Mouse (Mus musculus) CH12.LX (cell line): Measurements from ENCODE around the gene Ube2f. TPM values are rescaled to one million over a fixed set of nuclear protein-coding genes. Genes with fewer than 3 reads are reported as not detected.

Experiments
- DNase-seq: peaks from one replicate; pipeline ENCODE4 v3.0.0-alpha.2; 2013; ENCODE audit errors: extremely low read depth
- H3K27ac ChIP-seq: 2 replicates; pipeline ENCODE4 v1.5.1; 2012; ENCODE audit warnings: low read depth, mild to moderate bottlenecking, control low read depth, moderate library complexity; ENCODE audit not compliant: insufficient read depth
- H3K27me3 ChIP-seq: replicated peaks from 2 replicates; pipeline ENCODE3; 2012; ENCODE audit warnings: inconsistent platforms
- H3K36me3 ChIP-seq, 2 experiments: replicated peaks in 1 of 2; 2 replicates each; pipeline versions ENCODE3 to v1.6.1; 2012; ENCODE audit warnings: inconsistent platforms in 1 of 2, low read length in 1 of 2, mild to moderate bottlenecking in 1 of 2, mixed read lengths in 1 of 2, moderate library complexity in 1 of 2; ENCODE audit not compliant: control insufficient read depth in 1 of 2, insufficient read depth in 1 of 2
- H3K4me1 ChIP-seq, 2 experiments: 2 replicates each; pipeline ENCODE4 v1.6.1; 2012; ENCODE audit warnings: inconsistent platforms in 1 of 2, moderate library complexity in 1 of 2; ENCODE audit not compliant: insufficient read depth in 2 of 2, control insufficient read depth in 1 of 2
- H3K4me2 ChIP-seq: 2 replicates; pipeline ENCODE4 v1.6.1; 2012; ENCODE audit warnings: low read depth, mild to moderate bottlenecking, control low read depth; ENCODE audit not compliant: poor library complexity, insufficient read depth, severe bottlenecking
- H3K4me3 ChIP-seq, 3 experiments: fragments of 150-350 bp in 1 of 3; sonication (generic) in 1 of 3; replicated peaks in 1 of 3; 2 replicates each; pipeline versions ENCODE3 to v1.5.1; 2011 to 2012; ENCODE audit warnings: low read depth in 2 of 3, low read length in 2 of 3, mild to moderate bottlenecking in 2 of 3, moderate library complexity in 2 of 3, control low read depth in 1 of 3, improper control_type of control experiment in 1 of 3, inconsistent platforms in 1 of 3, mixed read lengths in 1 of 3; ENCODE audit not compliant: poor library complexity in 1 of 3
- H3K79me2 ChIP-seq: replicated peaks from 2 replicates; pipeline ENCODE4 v1.6.1; 2012; ENCODE audit warnings: mild to moderate bottlenecking, moderate library complexity; ENCODE audit not compliant: control insufficient read depth, poor library complexity, insufficient read depth, severe bottlenecking; ENCODE audit errors: extremely low read depth
- H3K9ac ChIP-seq: 2 replicates; pipeline ENCODE4 v1.6.1; 2012; ENCODE audit warnings: low read depth, mild to moderate bottlenecking, control low read depth, moderate library complexity; ENCODE audit not compliant: insufficient read depth
- H3K9me3 ChIP-seq: replicated peaks from 2 replicates; pipeline ENCODE3; 2012; ENCODE audit warnings: low read length, inconsistent platforms, mixed read lengths
- BHLHE40 ChIP-seq: IDR thresholded peaks from 2 replicates; pipeline ENCODE4 v1.6.1; 2011; ENCODE audit warnings: mild to moderate bottlenecking, low read depth, low read length, improper control_type of control experiment
- CHD1 ChIP-seq: IDR thresholded peaks from 2 replicates; pipeline ENCODE4 v1.6.1; 2012; ENCODE audit warnings: low read depth, low read length, improper control_type of control experiment, inconsistent platforms
- EP300 ChIP-seq: IDR thresholded peaks from 2 replicates; pipeline ENCODE4 v1.6.1; 2011; ENCODE audit warnings: low read length, improper control_type of control experiment
- MAX ChIP-seq: IDR thresholded peaks from 2 replicates; pipeline ENCODE4 v1.6.1; 2011; ENCODE audit warnings: low read length, improper control_type of control experiment
- MXI1 ChIP-seq: IDR thresholded peaks from 2 replicates; pipeline ENCODE4 v1.6.1; 2011; ENCODE audit warnings: mild to moderate bottlenecking, low read depth, low read length, improper control_type of control experiment
- MYC ChIP-seq: IDR thresholded peaks from 2 replicates; pipeline ENCODE4 v1.6.1; 2011; ENCODE audit warnings: low read depth, mild to moderate bottlenecking, improper control_type of control experiment, low read length
- NRF1 ChIP-seq: IDR thresholded peaks from 2 replicates; pipeline ENCODE4 v1.6.1; 2014; ENCODE audit warnings: low read depth, mild to moderate bottlenecking, inconsistent platforms, low read length, improper control_type of control experiment, moderate library complexity
- RCOR1 ChIP-seq: conservative IDR thresholded peaks from 2 replicates; pipeline ENCODE4 v1.6.1; 2012; ENCODE audit warnings: low read depth, mild to moderate bottlenecking, inconsistent platforms, low read length, improper control_type of control experiment
- TBP ChIP-seq: conservative IDR thresholded peaks from 2 replicates; pipeline ENCODE4 v1.6.1; 2011; ENCODE audit warnings: low read depth, low read length, improper control_type of control experiment
- TCF12 ChIP-seq: IDR thresholded peaks from 2 replicates; pipeline ENCODE4 v1.6.1; 2014; ENCODE audit warnings: low read depth, mild to moderate bottlenecking, inconsistent platforms, low read length, improper control_type of control experiment
- USF1 ChIP-seq: IDR thresholded peaks from 2 replicates; pipeline ENCODE4 v1.6.1; 2014; ENCODE audit warnings: low read depth, mild to moderate bottlenecking, inconsistent platforms, low read length, improper control_type of control experiment
- USF2 ChIP-seq: conservative IDR thresholded peaks from 2 replicates; pipeline ENCODE4 v1.6.1; 2011; ENCODE audit warnings: low read depth, low read length, improper control_type of control experiment
- ZKSCAN1 ChIP-seq: IDR thresholded peaks from 2 replicates; pipeline ENCODE4 v1.6.1; 2012; ENCODE audit warnings: low read depth, inconsistent platforms, low read length, improper control_type of control experiment, borderline replicate concordance
- ZMIZ1 ChIP-seq: IDR thresholded peaks from 2 replicates; pipeline ENCODE4 v1.6.1; 2012; ENCODE audit warnings: low read depth, mild to moderate bottlenecking, inconsistent platforms, low read length, improper control_type of control experiment
- dilution Hi-C: fragments of 300-500 bp; cut with MboI; formaldehyde crosslinking; loops from 2 replicates; pipeline ENCODE4 v1.14.3; 2020; ENCODE audit warnings: low sequenced_read_pairs; ENCODE audit not compliant: extremely low pct_unique_long_range_greater_than_20kb, extremely low pct_ligation_motif_present
- in situ Hi-C: fragments of 300-500 bp; cut with MboI; formaldehyde crosslinking; loops from 3 replicates; pipeline ENCODE4 v1.14.3; 2019; ENCODE audit warnings: low sequenced_read_pairs, low pct_ligation_motif_present, low pct_unique_long_range_greater_than_20kb, mixed read lengths
- polyA plus RNA-seq: library from polyadenylated mRNA; unstranded; fragments of >175 nt; gene quantifications from 2 replicates; pipeline ENCODE4 v1.2.1, GENCODE M21; 2012; ENCODE audit warnings: low read depth; ENCODE audit not compliant: insufficient read length
- total RNA-seq, 2 experiments: library from RNA; depleted of rRNA; stranded (reverse); fragments of 300-350 nt in 1 of 2; fragments of >200 nt in 1 of 2; gene quantifications; 2 replicates each; pipeline ENCODE4 v1.2.3; 2012 to 2014

The Ube2f gene
- total and polyA plus RNA-seq, 3 experiments, result 30.3 to 70.5 (median 58.1) TPM

- Histone ChIP-seq H3K4me3 (no peak overlapping the region), H3K9ac (no peak overlapping the region), H3K36me3 (peaks cover 26 to 86% of the 10 kb centered on the region in 2 experiments), H3K79me2 (no peaks in the 10 kb centered on the region), H3K4me1 (peaks cover 12 to 44% of the 10 kb centered on the region in 2 experiments), H3K9me3 (no peaks in the 10 kb centered on the region), H3K27me3 (no peaks in the 10 kb centered on the region), H3K4me2 (no peak overlapping the region), H3K27ac (no peak overlapping the region)
- dilution Hi-C loops, result no loop called here
- no peak for DNase-seq
- TF ChIP-seq TBP, result no peak
- no peak for TF ChIP-seq TCF12
- TF ChIP-seq ZMIZ1, result no peak
- no peak for TF ChIP-seq MXI1
- no peak for TF ChIP-seq ZKSCAN1
- TF ChIP-seq MAX, result no peak
- TF ChIP-seq NRF1, result no peak
- no peak for TF ChIP-seq BHLHE40
- no peak for TF ChIP-seq MYC
- no peak for TF ChIP-seq USF2
- TF ChIP-seq USF1, result no peak
- no peak for TF ChIP-seq EP300
- TF ChIP-seq RCOR1, result no peak
- TF ChIP-seq CHD1, result no peak
- in situ Hi-C loops, result no loop called here
Observed at GRCm38 (mm10) chr1:91337355-91337754, 87.3 kb downstream of the Ube2f start.

Other genes with a start within 250 kb of the Ube2f start
- gene Rbm44, start 105.2 kb upstream of the Ube2f start, total RNA-seq (2012; rRNA removed), result not detected in 2 replicates
- 0.24 and 0.44 TPM in 2 replicates for gene Rbm44, start 105.2 kb upstream of the Ube2f start, total RNA-seq (2014; rRNA removed)
- gene Rbm44, start 105.2 kb upstream of the Ube2f start, polyA plus RNA-seq, result 0.23 and 0.25 TPM in 2 replicates
- gene Ramp1, start 70.5 kb upstream of the Ube2f start, total RNA-seq (2012; rRNA removed), result not detected in 2 replicates
- not detected in 2 replicates for gene Ramp1, start 70.5 kb upstream of the Ube2f start, total RNA-seq (2014; rRNA removed)
- gene Ramp1, start 70.5 kb upstream of the Ube2f start, polyA plus RNA-seq, result not detected in 2 replicates
- 25.6 and 31.9 TPM in 2 replicates for gene Scly, start 48.0 kb downstream of the Ube2f start, total RNA-seq (2012; rRNA removed)
- gene Scly, start 48.0 kb downstream of the Ube2f start, total RNA-seq (2014; rRNA removed), result 15.8 and 21.3 TPM in 2 replicates
- gene Scly, start 48.0 kb downstream of the Ube2f start, polyA plus RNA-seq, result 66.6 and 71.2 TPM in 2 replicates
- 9.8 and 10.5 TPM in 2 replicates for gene Espnl, start 71.8 kb downstream of the Ube2f start, total RNA-seq (2012; rRNA removed)
- 7.0 and 7.8 TPM in 2 replicates for gene Espnl, start 71.8 kb downstream of the Ube2f start, total RNA-seq (2014; rRNA removed)
- gene Espnl, start 71.8 kb downstream of the Ube2f start, polyA plus RNA-seq, result 10.7 and 11.2 TPM in 2 replicates
- gene Klhl30, start 100.7 kb downstream of the Ube2f start, total RNA-seq (2012; rRNA removed), result 0.17 and 0.34 TPM in 2 replicates
- gene Klhl30, start 100.7 kb downstream of the Ube2f start, total RNA-seq (2014; rRNA removed), result 0.30 and 0.32 TPM in 2 replicates
- 0.47 and 0.49 TPM in 2 replicates for gene Klhl30, start 100.7 kb downstream of the Ube2f start, polyA plus RNA-seq
- gene Erfe, start 116.1 kb downstream of the Ube2f start, total RNA-seq (2012; rRNA removed), result 5.7 and 8.4 TPM in 2 replicates
- 2.1 and 2.2 TPM in 2 replicates for gene Erfe, start 116.1 kb downstream of the Ube2f start, total RNA-seq (2014; rRNA removed)
- 1.8 and 2.3 TPM in 2 replicates for gene Erfe, start 116.1 kb downstream of the Ube2f start, polyA plus RNA-seq
- gene Ilkap, start 148.5 kb downstream of the Ube2f start, total RNA-seq (2012; rRNA removed), result 77.9 and 98.8 TPM in 2 replicates
- 79.1 and 100 TPM in 2 replicates for gene Ilkap, start 148.5 kb downstream of the Ube2f start, total RNA-seq (2014; rRNA removed)
- 101 and 115 TPM in 2 replicates for gene Ilkap, start 148.5 kb downstream of the Ube2f start, polyA plus RNA-seq
- gene Hes6, start 163.7 kb downstream of the Ube2f start, total RNA-seq (2012; rRNA removed), result 25.7 and 32.7 TPM in 2 replicates
- 14.6 and 15.4 TPM in 2 replicates for gene Hes6, start 163.7 kb downstream of the Ube2f start, total RNA-seq (2014; rRNA removed)
- 21.1 and 21.4 TPM in 2 replicates for gene Hes6, start 163.7 kb downstream of the Ube2f start, polyA plus RNA-seq
- 4.2 and 4.7 TPM in 2 replicates for gene Per2, start 209.0 kb downstream of the Ube2f start, total RNA-seq (2012; rRNA removed)
- gene Per2, start 209.0 kb downstream of the Ube2f start, total RNA-seq (2014; rRNA removed), result 2.7 and 2.8 TPM in 2 replicates
- gene Per2, start 209.0 kb downstream of the Ube2f start, polyA plus RNA-seq, result 5.2 and 5.8 TPM in 2 replicates
- 5.0 and 5.5 TPM in 2 replicates for gene Traf3ip1, start 244.3 kb downstream of the Ube2f start, total RNA-seq (2012; rRNA removed)
- 5.1 and 5.9 TPM in 2 replicates for gene Traf3ip1, start 244.3 kb downstream of the Ube2f start, total RNA-seq (2014; rRNA removed)
- gene Traf3ip1, start 244.3 kb downstream of the Ube2f start, polyA plus RNA-seq, result 7.5 and 10.0 TPM in 2 replicates